Mouse (Mus musculus) thymus, adult 2 months (tissue): Measurements from ENCODE around the gene Sftpd. TPM values are rescaled to one million over a fixed set of nuclear protein-coding genes. Genes with fewer than 3 reads are reported as not detected.

Source experiments
- DNase-seq: peaks from one replicate; pipeline ENCODE4 v3.0.0; 2021
- H3K27ac ChIP-seq: fragments of 200-500 bp; 2 replicates; pipeline ENCODE4 v1.5.1; 2012; ENCODE audit warnings: low read length, control low read depth; ENCODE audit not compliant: control insufficient read depth, insufficient read depth
- H3K27me3 ChIP-seq: fragments of 200-500 bp; 2 replicates; pipeline ENCODE4 v1.6.1; 2012; ENCODE audit warnings: mild to moderate bottlenecking, low read length, moderate library complexity, mixed read lengths; ENCODE audit not compliant: control insufficient read depth, insufficient read depth
- H3K36me3 ChIP-seq: fragments of 200-500 bp; 2 replicates; pipeline ENCODE4 v1.6.1; 2012; ENCODE audit warnings: mild to moderate bottlenecking, low read length, moderate library complexity; ENCODE audit not compliant: control insufficient read depth, insufficient read depth
- H3K4me1 ChIP-seq: fragments of 200-500 bp; replicated peaks from 2 replicates; pipeline ENCODE4 v1.6.1; 2012; ENCODE audit warnings: low read length; ENCODE audit not compliant: control insufficient read depth, insufficient read depth
- H3K4me3 ChIP-seq: fragments of 200-500 bp; 2 replicates; pipeline ENCODE4 v1.5.1; 2012; ENCODE audit warnings: mild to moderate bottlenecking, low read length, control low read depth, moderate library complexity; ENCODE audit not compliant: control insufficient read depth, insufficient read depth
- CTCF ChIP-seq: fragments of 200-500 bp; IDR thresholded peaks from 2 replicates; pipeline ENCODE4 v1.5.1; 2012; ENCODE audit warnings: mild to moderate bottlenecking, control low read depth, low read length, moderate library complexity, borderline replicate concordance; ENCODE audit not compliant: control insufficient read depth, poor library complexity, insufficient read depth; ENCODE audit errors: extremely low read depth
- POLR2A ChIP-seq: fragments of 200-500 bp; IDR thresholded peaks from 2 replicates; pipeline ENCODE4 v1.6.1; 2012; ENCODE audit warnings: mild to moderate bottlenecking, low read length, control low read depth, moderate library complexity; ENCODE audit not compliant: control insufficient read depth, poor library complexity, insufficient read depth; ENCODE audit errors: extremely low read depth
- WGBS: fragments of 180-500 bp; shearing (Covaris S2); methylation state at CpG from one replicate; pipeline ENCODE4 v1.1.7; 2018; 5-methylcytosine and 5-hydroxymethylcytosine counted together
- polyA plus RNA-seq: library from polyadenylated mRNA; depleted of rRNA; stranded (reverse); fragments of >200 nt; gene quantifications from 2 replicates; pipeline ENCODE4 v1.2.3, GENCODE M21; 2012; rRNA removed

Sftpd gene
- polyA plus RNA-seq, 1 experiment, result 0.71 TPM

GRCm38 (mm10) chr14:41146035-41146434, 38.9 kb downstream of the Sftpd start:
- DNase-seq, result no peak
- no peaks in the 10 kb centered on the region for H3K27me3 ChIP-seq
- H3K27ac ChIP-seq, result no peak overlapping the region
- TF ChIP-seq CTCF, result no peak
- TF ChIP-seq POLR2A, result no peak
- no peak overlapping the region for H3K4me3 ChIP-seq
- no peaks in the 10 kb centered on the region for H3K4me1 ChIP-seq
- 78% methylated on average over 6 of the region's 6 CpGs for WGBS
- no peaks in the 10 kb centered on the region for H3K36me3 ChIP-seq

- no peaks in the 10 kb centered on the region for H3K36me3 ChIP-seq
- H3K27me3 ChIP-seq, result no peaks in the 10 kb centered on the region
- 91% methylated on average over 1 of the region's 1 CpGs for WGBS
- H3K4me1 ChIP-seq, result no peaks in the 10 kb centered on the region
- no peak for DNase-seq
- H3K27ac ChIP-seq, result no peak overlapping the region
- no peak overlapping the region for H3K4me3 ChIP-seq
- no peak for TF ChIP-seq POLR2A
- no peak for TF ChIP-seq CTCF
Measured at GRCm38 (mm10) chr14:41140686-41141085, 44.3 kb downstream of the Sftpd start.

GRCm38 (mm10) chr14:41137006-41137405, 47.9 kb downstream of the Sftpd start:
- Histone ChIP-seq H3K27me3 (no peaks in the 10 kb centered on the region), H3K27ac (no peak overlapping the region), H3K4me1 (no peaks in the 10 kb centered on the region), H3K36me3 (no peaks in the 10 kb centered on the region), H3K4me3 (no peak overlapping the region)
- TF ChIP-seq CTCF (no peak), POLR2A (no peak)
- DNase-seq, result no peak

DNA sequence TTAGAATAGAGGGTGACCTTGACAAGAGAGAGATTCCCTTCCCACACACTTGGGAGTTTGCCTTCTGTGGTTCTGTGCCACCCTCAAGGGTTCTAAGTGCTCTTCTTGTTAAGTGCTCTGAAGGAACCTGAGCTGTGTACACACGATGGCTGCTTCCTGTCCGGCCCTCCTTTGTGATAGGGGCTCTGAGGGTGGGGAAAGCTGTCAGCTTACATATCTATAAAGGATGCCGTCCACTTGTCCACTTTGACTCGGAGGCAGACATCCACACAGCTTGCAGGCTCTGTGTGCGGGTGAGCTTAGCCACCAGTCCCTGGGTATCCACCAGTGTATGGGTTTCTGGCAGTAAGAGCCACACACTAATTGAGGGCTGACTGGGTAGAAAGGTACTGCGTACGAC, 53.4 kb downstream of the Sftpd start, which contains the start of gene Sftpa1:
TSS of gene Sftpa1 (plus strand) at position 243 of the 400 bp plus-strand sequence.
- Histone ChIP-seq H3K36me3 (no peaks in the 10 kb centered on the region), H3K27ac (no peak within 1 kb of the TSS), H3K4me3 (no peak within 1 kb of the TSS), H3K27me3 (no peaks in the 10 kb centered on the region), H3K4me1 (no peaks in the 10 kb centered on the region)
- no peak for DNase-seq
- no peak for TF ChIP-seq CTCF
- no peak for TF ChIP-seq POLR2A
- WGBS, result 82% methylated on average over 7 of the region's 7 CpGs

DNA sequence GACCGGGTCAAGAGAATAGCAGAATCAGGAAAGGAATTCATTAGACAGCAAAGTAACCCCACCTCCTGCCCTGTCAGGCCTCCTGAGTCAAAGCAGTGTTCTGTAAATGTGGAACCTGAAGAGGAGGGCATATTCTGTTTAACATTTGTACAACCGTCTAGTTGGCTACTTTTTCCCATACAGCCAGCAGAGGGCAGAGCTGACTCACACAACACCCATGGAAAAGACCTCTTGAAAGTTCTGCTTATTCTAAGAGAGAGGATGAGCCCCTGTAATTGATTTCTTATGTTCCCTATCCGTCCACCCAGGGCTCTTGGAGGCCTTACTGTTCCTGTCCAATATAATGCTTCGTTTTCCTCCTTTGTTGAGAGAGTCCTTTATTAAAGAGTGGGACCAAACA, 57.0 kb downstream of the Sftpd start:
- Histone ChIP-seq H3K4me1 (no peaks in the 10 kb centered on the region), H3K27ac (no peak overlapping the region), H3K27me3 (no peaks in the 10 kb centered on the region), H3K4me3 (no peak overlapping the region), H3K36me3 (no peaks in the 10 kb centered on the region)
- TF ChIP-seq CTCF, result no peak
- WGBS, result 18% methylated on average over 4 of the region's 4 CpGs
- DNase-seq, result no peak

GRCm38 (mm10) chr14:41124683-41125082, 60.3 kb downstream of the Sftpd start:
- no peaks in the 10 kb centered on the region for H3K4me1 ChIP-seq
- H3K36me3 ChIP-seq, result no peaks in the 10 kb centered on the region
- no peak overlapping the region for H3K27ac ChIP-seq
- DNase-seq, result no peak
- no peaks in the 10 kb centered on the region for H3K27me3 ChIP-seq
- H3K4me3 ChIP-seq, result no peak overlapping the region
- 89% methylated on average over 5 of the region's 5 CpGs for WGBS
- TF ChIP-seq CTCF (no peak), POLR2A (no peak)

Other genes starting within 250 kb of the Sftpd start
- gene Tspan14, start 218.3 kb downstream of the Sftpd start, polyA plus RNA-seq, result 86.4 and 87.4 TPM in 2 replicates
- gene Fam213a, start 171.4 kb downstream of the Sftpd start, polyA plus RNA-seq, result 7.3 and 7.8 TPM in 2 replicates
- gene Dydc2, start 115.9 kb downstream of the Sftpd start, polyA plus RNA-seq, result not detected in 2 replicates
- gene Dydc1, start 112.2 kb downstream of the Sftpd start, polyA plus RNA-seq, result 0.09 TPM in 1 of 2 replicates, not detected in the other
- gene Mat1a, start 80.1 kb downstream of the Sftpd start, polyA plus RNA-seq, result 0.57 and 2.6 TPM in 2 replicates
- gene Sftpa1, start 53.4 kb downstream of the Sftpd start, polyA plus RNA-seq, result 0.84 and 1.4 TPM in 2 replicates
- 0.15 TPM in 1 of 2 replicates, not detected in the other for gene Mbl1, start 33.7 kb downstream of the Sftpd start, polyA plus RNA-seq
- not detected in 2 replicates for gene Gm2832, start 93.7 kb upstream of the Sftpd start, polyA plus RNA-seq
- gene Gm5798, start 163.5 kb upstream of the Sftpd start, polyA plus RNA-seq, result not detected in 2 replicates
- gene Gm7945, start 201.2 kb upstream of the Sftpd start, polyA plus RNA-seq, result not detected in 2 replicates
- not detected in 2 replicates for gene Gm6482, start 223.1 kb upstream of the Sftpd start, polyA plus RNA-seq